Mouse (Mus musculus): ENCODE measurements around the gene Slc25a22.

DNA sequence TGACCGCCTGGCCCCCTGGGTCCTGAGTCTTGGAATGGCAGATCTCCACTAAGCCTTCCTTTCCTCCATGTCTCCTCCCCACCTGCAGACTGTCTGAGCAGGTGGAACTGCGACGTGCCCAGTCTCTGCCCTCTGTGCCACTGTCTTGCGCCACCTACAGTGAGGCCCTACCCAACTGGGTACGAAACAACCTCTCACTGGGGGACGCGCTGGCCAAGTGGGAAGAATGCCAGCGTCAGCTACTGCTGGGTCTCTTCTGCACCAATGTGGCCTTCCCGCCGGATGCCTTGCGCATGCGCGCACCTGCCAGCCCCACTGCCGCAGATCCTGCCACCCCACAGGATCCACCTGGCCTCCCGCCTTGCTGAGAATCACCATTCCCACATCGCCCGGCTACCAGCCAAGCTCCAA, 21.6 kb upstream of the Slc25a22 start:
- TF ChIP-seq CTCF (IDR thresholded peaks at IDR 0.05; ENCODE audit: borderline replicate concordance, insufficient read depth, low read depth, low read length) (0 out of 2 replicates have a peak, but pooled peaks have one; percentile 12), POLR2A (IDR thresholded peaks at IDR 0.05; ENCODE audit: borderline replicate concordance, insufficient read depth, low read length) (no peak)

Data from cerebellum, adult 2 months (tissue).